Mouse (Mus musculus): Measurements from ENCODE around the gene Ffar4.

The Ffar4 gene

GRCm38 (mm10) chr19:38107871-38108270 lies 11.0 kb downstream of the Ffar4 start:
- DNase-seq, result no peak

- DNase-seq, result no peak
Measured at GRCm38 (mm10) chr19:38109506-38110242, 12.8 kb downstream of the Ffar4 start.

- DNase-seq, result no peak
Measured at GRCm38 (mm10) chr19:38111056-38111455, 14.2 kb downstream of the Ffar4 start.

GRCm38 (mm10) chr19:38112575-38112974 lies 15.7 kb downstream of the Ffar4 start:
- DNase-seq, result no peak

- no peak for DNase-seq
Measured at GRCm38 (mm10) chr19:38114834-38115491, 18.1 kb downstream of the Ffar4 start.

DNA sequence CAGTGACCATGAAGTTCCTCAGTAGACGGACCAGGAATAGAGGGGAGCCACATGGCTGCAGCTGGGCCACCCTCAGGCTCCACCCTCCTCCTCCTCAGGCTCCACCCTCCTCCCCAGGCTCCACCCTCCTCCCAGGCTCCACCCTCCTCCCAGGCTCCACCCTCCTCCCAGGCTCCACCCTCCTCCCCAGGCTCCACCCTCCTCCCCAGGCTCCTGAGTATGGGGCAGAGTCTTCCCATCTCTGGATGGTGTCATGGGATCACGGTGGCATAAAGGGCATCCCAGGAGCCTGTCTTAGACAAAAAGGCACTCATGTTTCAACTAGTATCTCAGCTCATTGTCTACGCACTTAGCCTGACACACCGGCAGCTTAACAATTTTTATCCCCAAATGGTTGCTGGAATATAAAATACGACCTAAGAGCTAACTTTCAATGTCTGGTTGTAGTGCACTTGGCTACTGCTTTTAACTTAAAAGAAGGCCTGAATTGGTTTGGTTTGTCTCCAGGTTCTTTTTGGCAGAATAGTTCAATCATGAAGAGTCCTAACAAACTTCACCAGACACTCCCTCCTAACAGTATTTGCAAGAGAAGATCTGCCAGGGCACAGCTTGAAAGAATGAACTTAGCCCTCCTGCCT lies 23.4 kb downstream of the Ffar4 start:
- DNase-seq, result no peak

GRCm38 (mm10) chr19:38123921-38124320 lies 27.1 kb downstream of the Ffar4 start:
- no peak for DNase-seq

DNA sequence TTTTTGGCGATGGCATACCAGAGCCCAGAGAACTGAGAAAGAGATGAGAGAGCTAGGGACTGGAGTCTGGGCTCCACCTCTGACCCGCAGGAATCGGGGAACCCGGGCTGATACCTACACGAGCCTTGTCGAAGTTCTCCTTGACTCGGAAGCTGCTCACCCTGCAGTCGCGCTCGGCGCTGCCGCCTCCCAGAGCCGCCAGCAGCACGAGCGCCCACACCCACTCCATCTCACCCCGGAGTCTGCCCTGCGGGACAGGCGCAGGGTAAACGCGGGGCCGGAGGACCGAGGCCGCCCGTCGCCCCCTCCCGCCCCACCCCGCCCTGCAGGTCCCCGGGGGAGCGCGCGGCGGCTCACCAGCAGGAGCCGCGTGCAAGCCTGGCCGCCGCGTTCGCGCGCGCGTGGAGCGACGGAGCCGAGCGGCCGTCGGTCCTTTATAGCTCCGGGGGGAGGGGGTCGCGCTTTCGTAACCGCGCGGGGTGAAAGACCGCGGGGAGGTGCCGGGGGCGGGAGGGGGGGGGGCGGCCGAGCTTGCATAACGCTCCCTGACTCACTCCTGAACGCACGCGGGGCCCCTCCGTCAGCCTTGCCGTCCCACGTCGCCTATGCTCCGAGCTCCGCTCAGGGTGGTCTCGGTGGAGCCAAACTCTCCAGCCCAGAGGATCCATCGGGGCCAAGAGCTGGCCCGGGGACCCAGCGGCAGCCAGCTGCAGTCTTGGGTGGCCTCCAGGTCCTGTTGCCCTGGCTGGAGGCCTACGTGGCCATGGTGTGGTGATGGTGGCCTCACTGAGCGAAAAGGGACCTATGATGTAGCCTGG lies 27.7 kb downstream of the Ffar4 start:
- DNase-seq, result peak in 1 of 2 experiments; percentile 6

DNA sequence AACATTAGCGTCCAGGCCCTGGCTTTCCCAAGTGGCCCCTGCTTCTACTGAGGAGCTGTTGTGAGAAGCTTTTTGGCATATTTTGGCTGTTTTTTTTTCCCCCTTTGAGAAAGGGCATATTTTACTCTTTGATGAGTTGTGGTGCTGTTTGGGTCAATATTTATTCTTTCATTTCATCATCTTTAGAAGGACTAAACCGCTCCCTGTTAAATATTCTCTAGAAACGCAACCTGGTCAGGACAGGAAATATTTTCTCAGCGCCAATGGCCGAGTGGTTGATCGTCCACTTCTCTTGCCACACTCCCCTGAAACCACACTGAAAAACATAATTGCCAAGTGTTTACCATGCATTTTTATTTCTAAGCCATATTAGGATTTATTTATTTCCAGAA lies 28.3 kb downstream of the Ffar4 start, which contains the start of gene Rbp4:
TSS of gene Rbp4 (minus strand) at position 63 of the 392 bp plus-strand sequence.
- no peak for DNase-seq

DNA sequence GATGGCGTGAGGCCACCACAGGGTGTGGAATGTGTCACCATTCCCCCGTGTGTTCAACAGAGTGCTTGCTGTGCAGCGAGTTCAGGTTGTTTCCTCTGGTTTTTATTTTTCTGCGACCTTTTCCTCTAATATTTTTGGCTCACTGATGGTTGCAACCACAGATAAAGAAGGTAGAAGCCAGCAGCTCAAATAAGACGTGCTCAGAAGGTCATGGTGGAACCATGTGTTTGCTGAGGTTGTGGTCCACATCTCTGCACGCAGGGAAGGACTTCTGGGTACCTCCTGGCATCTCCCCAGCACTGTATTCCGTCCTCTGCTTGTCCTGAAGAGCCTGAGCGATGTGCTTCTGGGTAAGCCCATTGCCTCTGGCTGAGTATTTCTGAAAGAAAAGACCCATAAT lies 29.8 kb downstream of the Ffar4 start:
- DNase-seq, result no peak

DNA sequence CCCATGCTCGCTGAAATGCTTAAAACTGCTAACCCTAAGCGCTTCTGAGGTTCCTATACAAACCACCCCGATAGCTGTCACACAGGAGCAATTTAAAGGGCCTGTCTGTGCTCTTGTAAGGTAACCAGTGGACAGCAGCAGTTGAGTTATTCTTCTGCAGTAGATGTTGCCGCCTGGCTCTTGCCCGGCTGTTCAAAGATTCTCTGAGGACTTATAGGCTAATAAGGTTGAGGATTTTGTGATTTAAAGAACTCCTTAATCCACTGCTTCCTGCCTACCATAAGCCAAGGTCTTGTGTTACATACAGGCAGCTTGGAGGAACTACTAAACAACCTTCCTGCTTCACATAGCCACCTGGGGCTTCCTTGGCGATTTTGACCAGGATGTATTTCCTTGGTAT lies 35.6 kb downstream of the Ffar4 start, which contains the start of gene Pde6c:
TSS of gene Pde6c (plus strand) at position 301 of the 400 bp plus-strand sequence.
- DNase-seq, result no peak

GRCm38 (mm10) chr19:38133986-38134385 lies 37.1 kb downstream of the Ffar4 start:
- no peak for DNase-seq

DNA sequence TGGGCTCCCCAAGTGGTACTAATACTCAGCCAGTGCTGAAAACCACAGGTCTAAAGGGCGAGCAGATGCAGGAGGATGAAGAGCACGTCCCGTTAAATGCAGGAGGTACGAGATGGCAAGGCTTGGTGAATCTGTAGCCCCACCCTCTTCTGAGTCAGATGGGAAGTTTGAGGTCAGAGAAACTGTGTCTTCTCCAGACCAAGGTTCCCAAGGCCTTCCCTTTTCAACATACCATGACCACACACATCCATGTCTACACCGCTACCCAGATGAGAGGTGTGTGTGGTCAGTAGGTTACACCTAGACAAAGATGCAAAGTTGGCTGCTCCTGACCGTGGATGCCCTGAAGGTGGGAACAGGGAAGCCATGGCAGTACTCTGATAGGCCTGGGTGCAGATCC lies 37.9 kb downstream of the Ffar4 start:
- DNase-seq, result no peak

GRCm38 (mm10) chr19:38143540-38144271 lies 46.8 kb downstream of the Ffar4 start:
- no peak for DNase-seq

GRCm38 (mm10) chr19:38156243-38156642 lies 59.4 kb downstream of the Ffar4 start:
- DNase-seq, result no peak

DNA sequence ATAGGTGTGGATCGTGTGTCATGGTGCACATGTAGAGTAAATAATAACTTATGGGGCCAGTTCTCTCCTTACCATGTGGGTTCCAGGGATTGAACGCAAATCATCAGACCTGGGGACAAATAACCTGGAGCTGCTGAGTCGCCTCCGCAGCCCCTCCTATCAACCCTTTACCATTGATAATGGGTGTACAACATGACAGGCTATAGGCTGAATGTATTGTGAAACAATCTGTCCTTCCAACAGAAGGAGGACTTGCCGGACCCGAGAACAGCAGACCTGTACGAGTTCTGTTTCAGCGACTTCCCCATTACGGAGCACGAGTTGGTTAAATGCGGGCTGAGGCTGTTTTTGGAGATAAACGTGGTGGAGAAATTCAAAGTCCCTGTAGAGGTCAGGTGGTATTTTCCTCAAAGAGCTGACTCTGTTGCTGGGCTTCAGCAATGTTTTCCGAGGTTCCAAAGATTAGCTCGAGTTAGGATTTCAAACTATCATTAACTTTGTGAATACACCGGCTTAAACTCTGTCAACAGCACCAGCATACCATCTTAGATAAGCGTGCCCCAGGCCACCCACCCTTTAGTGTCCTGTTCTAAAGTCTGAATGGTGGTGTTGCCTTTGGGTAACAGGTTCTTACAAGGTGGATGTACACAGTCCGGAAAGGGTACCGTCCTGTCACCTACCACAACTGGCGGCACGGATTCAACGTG lies 64.9 kb downstream of the Ffar4 start:
- DNase-seq, result no peak
